Mouse (Mus musculus) liver, embryonic 16.5 days (tissue): ENCODE results near the gene Kif27. TPM values are rescaled to one million over a fixed set of nuclear protein-coding genes. Genes with fewer than 3 reads are reported as not detected.
"Not testable (repeated sequence)": the region's sequence is repeated elsewhere in the genome, so short reads cannot be mapped to it uniquely, and the experiment has no call there.

Experiments
- ATAC-seq: fragments of 200-750 bp; cut with Nextera tagmentation; 2 replicates; pipeline ENCODE4 v1.8.0; 2017; ENCODE audit warnings: low read depth, mild to moderate bottlenecking, moderate number of reproducible peaks, moderate library complexity
- H3K27ac ChIP-seq: fragments of 300-500 bp; sonication (generic); 2 replicates; pipeline ENCODE4 v1.5.1; 2014; ENCODE audit warnings: mild to moderate bottlenecking, low read length
- H3K27me3 ChIP-seq: fragments of 300-500 bp; sonication (generic); 2 replicates; pipeline ENCODE4 v1.6.1; 2014; ENCODE audit warnings: low read depth, low read length, mixed read lengths; ENCODE audit not compliant: control insufficient read depth, insufficient read depth
- H3K36me3 ChIP-seq: fragments of 300-500 bp; sonication (generic); 2 replicates; pipeline ENCODE4 v1.6.1; 2014; ENCODE audit warnings: mild to moderate bottlenecking; ENCODE audit not compliant: control insufficient read depth, insufficient read depth
- H3K4me1 ChIP-seq: fragments of 300-500 bp; sonication (generic); 2 replicates; pipeline ENCODE4 v1.6.1; 2014; ENCODE audit warnings: low read depth, low read length, mixed read lengths; ENCODE audit not compliant: control insufficient read depth
- H3K4me2 ChIP-seq: fragments of 300-500 bp; sonication (generic); 2 replicates; pipeline ENCODE4 v1.6.1; 2014; ENCODE audit warnings: low read depth, low read length, mixed read lengths
- H3K4me3 ChIP-seq: fragments of 300-500 bp; sonication (generic); 2 replicates; pipeline ENCODE4 v1.5.1; 2014; ENCODE audit warnings: low read depth, mild to moderate bottlenecking, low read length
- H3K9ac ChIP-seq: fragments of 300-500 bp; sonication (generic); 2 replicates; pipeline ENCODE4 v1.6.1; 2014; ENCODE audit warnings: low read depth, low read length
- H3K9me3 ChIP-seq: fragments of 300-500 bp; sonication (generic); replicated peaks from 2 replicates; pipeline ENCODE4 v1.6.1; 2016; ENCODE audit warnings: low read length; ENCODE audit not compliant: control insufficient read depth
- WGBS: fragments of 180-500 bp; shearing (Covaris S2); extraction: QIAGEN DNeasy Blood & Tissue Kit; methylation state at CpG from one replicate; pipeline ENCODE4 v1.1.7; 2014; ENCODE audit not compliant: insufficient replicate concordance; 5-methylcytosine and 5-hydroxymethylcytosine counted together
- polyA plus RNA-seq: library from polyadenylated mRNA; unstranded; fragments of >200 nt; fragmentation: Nextera tagmentation; extraction: Ambion mirVana; gene quantifications from 2 replicates; pipeline ENCODE4 v1.2.1, GENCODE M21; 2015

The Kif27 gene
- polyA plus RNA-seq: 0.02 and 0.04 TPM in 2 replicates

- no peaks in the 10 kb centered on the region for H3K36me3 ChIP-seq
- peaks cover 4% of the 10 kb centered on the region for H3K27me3 ChIP-seq
- H3K4me3 ChIP-seq: peak within 1 kb of the TSS; percentile 70
- no peaks in the 10 kb centered on the region for H3K9me3 ChIP-seq
- peak; percentile 98 for ATAC-seq
- H3K9ac ChIP-seq: peak within 1 kb of the TSS; percentile 66
- peaks cover 9% of the 10 kb centered on the region for H3K4me1 ChIP-seq
- peak within 1 kb of the TSS; percentile 98 for H3K4me2 ChIP-seq
- H3K27ac ChIP-seq: peak within 1 kb of the TSS; percentile 72
- under 1% methylated on average over 79 of the region's 85 CpGs for WGBS
Observed at GRCm38 (mm10) chr13:58358629-58359303, at the start of gene Kif27. TSS of gene Kif27 (minus strand) at chr13:58359122.

GRCm38 (mm10) chr13:58403243-58403642 lies 44.3 kb upstream of the Kif27 start, which contains the start of gene Hnrnpk:
TSS of gene Hnrnpk (minus strand) at chr13:58403343.
- peak within 1 kb of the TSS; percentile 73 for H3K4me2 ChIP-seq
- H3K9me3 ChIP-seq, ATAC-seq, H3K27me3 ChIP-seq: not testable (repeated sequence)
- WGBS: 5% methylated on average over 17 of the region's 17 CpGs
- H3K9ac ChIP-seq: peak within 1 kb of the TSS; percentile 100
- H3K27ac ChIP-seq: peak within 1 kb of the TSS; percentile 97
- peak within 1 kb of the TSS; percentile 86 for H3K4me3 ChIP-seq
- peaks cover 11% of the 10 kb centered on the region for H3K36me3 ChIP-seq
- peaks cover 19% of the 10 kb centered on the region for H3K4me1 ChIP-seq

- WGBS: under 1% methylated on average over 40 of the region's 48 CpGs
- Histone ChIP-seq H3K4me1 (peaks cover 19% of the 10 kb centered on the region), H3K9ac (peak overlapping the region; percentile 100), H3K4me3 (peak overlapping the region; percentile 86), H3K4me2 (peak overlapping the region; percentile 73), H3K9me3 (no peaks in the 10 kb centered on the region), H3K27ac (peak overlapping the region; percentile 97), H3K27me3 (no peaks in the 10 kb centered on the region), H3K36me3 (peaks cover 15% of the 10 kb centered on the region)
- ATAC-seq: peak; percentile 16; the same call in 1 of the 2 replicates
Observed at GRCm38 (mm10) chr13:58402744-58403110, 43.8 kb upstream of the Kif27 start.

GRCm38 (mm10) chr13:58402003-58402743 lies 43.3 kb upstream of the Kif27 start, which contains the start of gene Rmi1:
TSS of gene Rmi1 (plus strand) at chr13:58402248.
- peak; percentile 92 for ATAC-seq
- Histone ChIP-seq H3K27me3 (no peaks in the 10 kb centered on the region), H3K27ac (peak within 1 kb of the TSS; percentile 97), H3K4me1 (peaks cover 19% of the 10 kb centered on the region), H3K9ac (peak within 1 kb of the TSS; percentile 100), H3K9me3 (no peaks in the 10 kb centered on the region), H3K36me3 (peaks cover 17% of the 10 kb centered on the region), H3K4me3 (peak within 1 kb of the TSS; percentile 86), H3K4me2 (peak within 1 kb of the TSS; percentile 87)
- 0% methylated on average over 88 of the region's 91 CpGs for WGBS

- H3K4me3 ChIP-seq: peak overlapping the region; percentile 86
- under 1% methylated on average over 81 of the region's 100 CpGs for WGBS
- H3K9ac ChIP-seq: peak overlapping the region; percentile 100
- ATAC-seq: peak; percentile 25
- H3K9me3 ChIP-seq: no peaks in the 10 kb centered on the region
- no peaks in the 10 kb centered on the region for H3K27me3 ChIP-seq
- H3K4me2 ChIP-seq: peak overlapping the region; percentile 87
- peaks cover 18% of the 10 kb centered on the region for H3K36me3 ChIP-seq
- peaks cover 19% of the 10 kb centered on the region for H3K4me1 ChIP-seq
- peak overlapping the region; percentile 97 for H3K27ac ChIP-seq
Observed at GRCm38 (mm10) chr13:58401135-58402002, 42.4 kb upstream of the Kif27 start.

- WGBS: under 1% methylated on average over 11 of the region's 11 CpGs
- H3K27me3 ChIP-seq: no peaks in the 10 kb centered on the region
- H3K4me1 ChIP-seq: peaks cover 15% of the 10 kb centered on the region
- peaks cover 25% of the 10 kb centered on the region for H3K36me3 ChIP-seq
- H3K4me2 ChIP-seq: peak overlapping the region; percentile 87
- H3K9me3 ChIP-seq: no peaks in the 10 kb centered on the region
- H3K27ac ChIP-seq: peak overlapping the region; percentile 97
- peak overlapping the region; percentile 100 for H3K9ac ChIP-seq
- ATAC-seq: no peak
- peak overlapping the region; percentile 86 for H3K4me3 ChIP-seq
Observed at GRCm38 (mm10) chr13:58400576-58400975, 41.7 kb upstream of the Kif27 start.

GRCm38 (mm10) chr13:58397651-58398050 lies 38.7 kb upstream of the Kif27 start:
- H3K9me3 ChIP-seq: no peaks in the 10 kb centered on the region
- H3K4me1 ChIP-seq: peaks cover 5% of the 10 kb centered on the region
- no peak overlapping the region for H3K27ac ChIP-seq
- no peak for ATAC-seq
- peaks cover 52% of the 10 kb centered on the region for H3K36me3 ChIP-seq
- WGBS: 92% methylated on average over 13 of the region's 13 CpGs
- no peaks in the 10 kb centered on the region for H3K27me3 ChIP-seq
- H3K4me2 ChIP-seq: no peak overlapping the region
- H3K4me3 ChIP-seq: no peak overlapping the region
- no peak overlapping the region for H3K9ac ChIP-seq

- ATAC-seq, H3K9ac ChIP-seq, H3K27me3 ChIP-seq, H3K4me1 ChIP-seq, H3K4me3 ChIP-seq, H3K27ac ChIP-seq, H3K9me3 ChIP-seq, H3K4me2 ChIP-seq: not testable (repeated sequence)
- peaks cover 65% of the 10 kb centered on the region for H3K36me3 ChIP-seq
- WGBS: 80% methylated on average over 11 of the region's 11 CpGs
Observed at GRCm38 (mm10) chr13:58394392-58394791, 35.5 kb upstream of the Kif27 start.
